Mouse (Mus musculus): ENCODE results near the gene Enthd1. TPM values are rescaled to one million over a fixed set of nuclear protein-coding genes. Genes with fewer than 3 reads are reported as not detected.
A peak's percentile ranks its signal among the peaks of the same experiment; 100 is the strongest.

Gene Enthd1
- total RNA-seq, 2 experiments from 2014 or later, result not detected

DNA sequence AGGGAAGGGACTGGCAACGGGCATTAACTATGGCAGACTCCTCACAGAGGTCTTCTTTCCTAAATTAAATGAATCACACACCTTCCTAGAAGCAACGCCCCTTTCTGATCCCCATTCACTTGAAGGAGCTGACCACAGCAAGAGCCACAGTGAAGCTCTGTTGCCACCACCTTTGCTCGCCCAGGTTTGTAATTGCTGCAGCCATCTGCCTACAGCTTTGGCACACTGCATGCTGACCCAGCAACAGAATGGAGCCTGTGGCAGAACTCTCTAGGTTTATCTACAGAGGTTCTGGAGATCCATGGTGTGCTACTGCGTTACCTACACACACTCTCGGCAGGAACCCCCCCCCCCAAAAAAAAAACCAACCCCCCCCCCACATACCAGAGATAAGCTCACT lies 74.8 kb downstream of the Enthd1 start:
- DNase-seq (ENCODE audit: low spot score in 2 of 2), result no peak

DNA sequence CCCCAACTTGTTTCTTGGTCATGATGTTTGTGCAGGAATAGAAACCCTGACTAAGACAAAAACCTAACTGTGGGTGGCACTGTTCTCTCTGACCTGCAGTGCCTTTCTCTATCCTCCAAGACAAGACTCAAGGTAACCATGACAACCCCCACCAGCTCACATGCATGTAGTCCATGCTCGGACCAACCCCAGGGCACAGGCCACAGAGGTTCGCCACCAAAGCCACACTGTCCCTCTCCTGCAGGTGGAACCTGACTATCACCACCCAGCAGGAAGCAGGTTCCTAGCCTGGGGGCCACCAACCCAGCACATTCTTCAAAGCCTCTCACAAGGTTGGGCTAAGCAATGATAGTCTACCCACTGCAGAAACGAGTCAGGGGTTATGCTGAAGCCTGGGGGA lies 76.3 kb downstream of the Enthd1 start:
- no peak for DNase-seq (ENCODE audit: low spot score in 2 of 2)

DNA sequence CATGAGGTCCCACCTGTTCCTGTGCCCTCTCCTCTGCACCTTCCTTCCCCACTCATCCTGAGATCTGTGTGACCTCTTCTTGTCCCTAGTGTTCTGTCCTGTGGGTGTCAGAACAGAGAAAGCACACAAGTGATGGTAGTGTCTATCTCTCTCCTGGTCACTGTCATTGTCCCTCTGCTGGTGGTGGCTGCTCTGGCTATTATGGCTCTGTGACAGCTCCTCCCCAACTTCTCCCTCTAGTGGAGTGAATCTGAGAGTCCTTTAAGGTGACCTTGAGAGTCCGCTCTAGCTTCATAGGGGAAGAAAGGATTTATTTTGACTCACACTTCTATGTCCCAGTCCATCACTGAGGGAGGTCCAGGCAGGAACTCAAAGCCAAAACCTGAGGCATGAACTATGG lies 79.4 kb downstream of the Enthd1 start:
- no peak for DNase-seq (ENCODE audit: low spot score in 2 of 2)

DNA sequence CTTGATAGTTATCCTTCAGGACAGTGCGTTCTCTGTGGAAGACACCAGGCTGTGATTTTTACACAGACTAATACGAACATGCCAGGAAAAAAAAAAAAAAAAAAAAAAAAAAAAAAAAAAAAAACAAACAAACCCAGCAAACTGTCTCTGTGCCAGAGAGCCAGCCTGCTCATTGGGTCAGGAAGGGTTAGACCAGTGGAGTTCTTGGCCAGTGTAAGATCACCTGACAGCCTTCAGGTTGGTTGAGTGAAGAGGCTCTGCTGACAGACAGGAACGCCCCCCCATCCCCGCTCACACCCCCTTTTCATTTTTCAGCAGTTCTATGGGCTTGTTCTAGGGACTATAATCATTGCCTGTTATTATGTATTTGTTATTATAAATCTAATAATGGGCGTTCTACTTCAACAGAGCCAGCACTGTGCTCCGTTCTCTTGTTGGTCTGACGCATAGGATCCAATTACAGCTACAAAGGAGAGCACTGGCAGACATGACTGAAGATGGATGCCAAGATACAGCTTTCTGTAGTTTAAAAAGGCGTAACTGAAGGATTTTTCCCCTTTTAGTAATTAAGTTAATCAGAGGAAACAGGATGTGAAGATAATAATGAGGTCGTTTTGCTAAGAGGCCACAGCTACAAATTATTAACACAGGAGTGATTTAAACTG lies 81.8 kb downstream of the Enthd1 start:
- DNase-seq (ENCODE audit: low spot score in 2 of 2), result no peak

DNA sequence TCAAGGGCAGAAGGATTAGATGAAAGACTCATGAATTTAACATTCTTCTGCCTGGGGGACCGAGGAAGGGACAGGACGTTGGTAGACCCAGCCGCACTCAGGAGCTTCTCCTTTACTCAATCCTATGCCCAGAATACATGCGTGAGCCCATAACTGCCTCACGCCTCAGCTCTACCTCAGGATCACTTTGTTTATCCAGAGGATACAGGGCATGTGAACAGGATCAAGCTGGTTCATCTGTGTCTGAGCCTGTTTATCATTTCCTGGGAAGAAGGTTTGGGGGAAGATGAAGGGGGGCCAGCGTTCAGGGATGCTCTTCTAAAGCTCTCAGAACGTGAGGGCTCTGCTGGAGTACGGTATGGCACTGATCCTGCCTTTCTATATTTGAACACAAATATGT lies 82.6 kb downstream of the Enthd1 start:
- DNase-seq (ENCODE audit: low spot score in 2 of 2), result no peak

DNA sequence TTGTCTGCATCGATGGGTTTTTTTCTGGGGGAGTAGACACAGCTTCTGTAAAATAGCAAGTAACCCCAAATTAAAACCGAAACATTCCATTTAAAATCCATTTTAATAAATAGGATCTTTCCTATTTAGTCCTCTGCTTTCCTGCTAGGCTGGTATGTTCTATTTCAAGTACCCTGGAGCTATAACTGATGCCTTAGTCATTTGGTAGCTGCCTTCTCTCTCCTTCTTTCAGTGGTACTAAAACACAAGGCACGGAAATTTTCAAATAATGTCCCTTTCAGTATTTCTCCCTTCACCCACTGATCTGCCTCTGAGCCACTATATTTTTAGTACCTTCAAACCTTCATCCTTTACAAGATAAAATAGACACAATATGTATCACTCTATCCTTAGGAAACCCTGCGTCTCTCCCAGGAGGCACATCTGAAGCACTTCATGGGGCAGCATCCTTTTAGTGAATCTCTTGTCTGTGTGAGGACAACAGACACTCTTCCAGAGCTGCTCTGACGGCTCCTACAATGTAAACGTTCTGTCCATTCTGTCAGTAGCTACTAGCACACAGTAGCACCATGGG lies 90.4 kb downstream of the Enthd1 start:
- DNase-seq (ENCODE audit: low spot score in 2 of 2), result no peak

DNA sequence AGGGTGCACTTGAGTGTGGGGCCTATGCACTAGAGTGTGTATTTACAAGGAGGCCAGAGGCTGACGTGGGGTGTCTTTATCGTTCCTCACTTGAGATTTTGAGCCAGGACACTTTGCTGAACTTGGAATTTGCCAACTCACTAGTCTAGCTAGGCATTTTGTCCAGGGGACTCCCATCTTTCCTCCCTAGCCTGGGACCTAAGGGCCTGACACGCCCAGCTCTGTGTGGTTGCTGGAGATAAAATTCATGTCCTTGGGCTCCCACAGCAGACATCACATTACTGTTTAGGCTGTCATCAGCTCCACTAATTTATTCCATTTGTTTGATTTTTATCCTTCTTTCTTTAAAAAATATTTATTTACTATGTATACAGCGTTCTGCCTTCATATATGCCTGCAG lies 97.1 kb downstream of the Enthd1 start:
- DNase-seq (ENCODE audit: low spot score in 2 of 2), result no peak

DNA sequence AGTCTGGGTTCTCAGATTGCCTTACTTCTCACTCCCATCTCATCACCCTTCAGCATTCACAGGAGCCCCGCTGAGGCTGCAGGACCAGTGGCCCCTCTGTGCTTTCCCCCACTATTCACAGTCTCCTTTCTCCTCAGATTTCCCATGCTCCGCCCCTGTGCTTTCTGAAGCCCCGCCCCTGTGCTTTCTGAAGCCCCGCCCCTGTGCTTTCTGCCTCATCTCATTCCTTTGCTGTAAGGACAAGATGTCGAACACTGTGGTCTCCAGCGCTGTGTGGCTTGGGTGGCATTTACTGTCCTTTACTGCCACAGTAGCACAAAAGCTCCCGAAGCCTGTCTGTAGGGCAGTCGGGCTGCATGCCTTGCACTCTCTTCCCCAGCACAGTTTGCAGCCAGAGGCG lies 102.8 kb downstream of the Enthd1 start:
- DNase-seq (ENCODE audit: low spot score in 2 of 2), result no peak

DNA sequence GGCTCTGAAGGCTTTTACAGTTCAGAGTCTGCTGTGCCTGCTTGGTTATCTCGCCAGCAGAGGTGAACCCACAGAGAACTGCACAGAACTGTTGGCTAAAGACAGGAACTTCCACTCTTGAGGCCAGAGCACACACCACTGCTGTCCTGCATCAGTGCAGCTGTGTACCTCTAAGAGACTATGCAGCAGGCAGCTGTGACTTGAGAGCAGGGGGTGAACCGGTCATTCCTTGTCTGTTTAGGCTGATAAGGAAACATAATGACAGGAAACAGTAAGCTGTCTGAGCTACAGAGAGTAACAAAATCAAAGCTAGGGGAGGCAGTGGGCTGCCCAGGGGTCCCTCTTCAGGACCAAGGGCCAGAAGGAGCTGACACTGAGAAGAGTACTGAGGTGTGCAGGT lies 103.5 kb downstream of the Enthd1 start:
- no peak for DNase-seq (ENCODE audit: low spot score in 2 of 2)

DNA sequence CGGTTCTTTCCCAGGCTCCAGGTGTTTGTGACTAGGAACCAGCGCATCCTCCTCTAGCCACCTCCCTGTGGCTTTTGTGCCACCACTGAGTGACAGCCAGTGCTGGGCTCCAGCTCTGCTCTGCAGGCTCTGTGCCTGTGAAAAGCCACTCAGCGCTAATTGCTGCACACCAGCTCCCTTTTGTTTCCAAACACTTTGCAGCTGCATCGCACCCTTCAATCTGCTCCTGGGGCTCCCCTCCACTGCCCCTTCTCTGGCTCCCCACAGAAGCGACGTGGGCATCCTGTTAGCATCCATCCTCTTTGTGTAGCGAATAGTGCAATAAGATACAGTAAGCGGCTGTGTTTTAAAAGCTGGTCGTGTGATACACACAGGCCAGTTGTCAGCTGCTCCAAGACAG lies 104.9 kb downstream of the Enthd1 start:
- DNase-seq (ENCODE audit: low spot score in 2 of 2), result peak; percentile 18 to 37

DNA sequence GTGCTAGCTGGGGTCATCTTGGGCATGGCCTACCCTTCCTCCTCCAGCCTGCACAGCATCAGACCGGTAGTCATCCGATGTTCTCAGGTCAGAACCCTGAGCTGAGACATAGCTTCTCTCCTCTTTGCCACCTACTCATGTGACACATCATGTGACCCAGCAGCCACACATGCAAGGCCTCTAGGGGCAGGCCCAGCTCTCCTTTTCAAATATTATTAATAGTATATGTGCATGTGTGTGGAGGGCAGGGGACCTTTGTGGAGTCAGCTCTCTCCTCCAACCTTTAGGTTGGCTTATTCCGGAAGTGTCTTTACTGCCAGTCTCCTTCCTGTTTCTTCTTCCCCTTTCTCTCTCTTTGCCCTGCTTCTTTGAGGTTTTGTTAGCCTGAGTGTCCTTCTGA lies 107.0 kb downstream of the Enthd1 start:
- no peak for DNase-seq (ENCODE audit: low spot score in 2 of 2)

DNA sequence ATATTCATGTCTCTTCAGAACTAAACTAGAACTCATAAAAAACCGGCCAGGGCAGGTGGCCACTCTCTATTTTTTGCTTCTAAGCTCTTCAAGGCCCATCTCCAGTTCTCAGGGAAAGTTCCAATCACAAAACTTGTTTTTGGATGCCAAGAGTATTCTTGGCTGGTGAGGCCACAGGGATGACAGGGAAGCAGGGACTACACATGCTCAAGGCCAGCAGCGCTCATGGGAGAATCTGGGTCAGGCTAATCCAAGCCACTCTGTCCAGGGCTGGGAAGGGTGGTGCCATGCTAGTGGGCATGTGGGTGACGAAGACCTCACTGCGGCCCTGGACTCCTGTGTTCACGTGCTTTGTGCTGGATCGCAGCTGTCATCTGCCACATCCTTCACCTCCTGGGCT lies 110.5 kb downstream of the Enthd1 start:
- no peak for DNase-seq (ENCODE audit: low spot score in 2 of 2)

DNA sequence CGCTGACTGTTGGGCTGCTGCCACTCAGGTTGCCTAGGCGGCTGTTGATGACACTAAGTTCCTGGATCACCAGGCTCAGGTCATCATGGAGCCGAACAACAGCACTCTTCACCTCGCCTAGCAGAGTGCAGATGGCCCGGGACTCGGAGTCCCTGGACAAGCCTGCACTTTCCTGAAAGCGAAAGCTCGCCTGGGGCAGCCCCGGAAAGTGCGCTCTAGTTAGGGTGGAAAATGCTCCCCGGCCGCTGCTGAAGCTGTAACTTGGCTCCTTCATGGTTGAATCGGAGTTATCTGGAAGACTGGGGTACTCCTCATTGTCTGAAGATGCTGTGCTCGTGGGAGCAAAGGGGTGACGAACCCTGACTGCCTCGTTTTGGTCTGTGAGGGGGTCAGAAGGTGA lies 112.5 kb downstream of the Enthd1 start:
- DNase-seq (ENCODE audit: low spot score in 2 of 2), result no peak

DNA sequence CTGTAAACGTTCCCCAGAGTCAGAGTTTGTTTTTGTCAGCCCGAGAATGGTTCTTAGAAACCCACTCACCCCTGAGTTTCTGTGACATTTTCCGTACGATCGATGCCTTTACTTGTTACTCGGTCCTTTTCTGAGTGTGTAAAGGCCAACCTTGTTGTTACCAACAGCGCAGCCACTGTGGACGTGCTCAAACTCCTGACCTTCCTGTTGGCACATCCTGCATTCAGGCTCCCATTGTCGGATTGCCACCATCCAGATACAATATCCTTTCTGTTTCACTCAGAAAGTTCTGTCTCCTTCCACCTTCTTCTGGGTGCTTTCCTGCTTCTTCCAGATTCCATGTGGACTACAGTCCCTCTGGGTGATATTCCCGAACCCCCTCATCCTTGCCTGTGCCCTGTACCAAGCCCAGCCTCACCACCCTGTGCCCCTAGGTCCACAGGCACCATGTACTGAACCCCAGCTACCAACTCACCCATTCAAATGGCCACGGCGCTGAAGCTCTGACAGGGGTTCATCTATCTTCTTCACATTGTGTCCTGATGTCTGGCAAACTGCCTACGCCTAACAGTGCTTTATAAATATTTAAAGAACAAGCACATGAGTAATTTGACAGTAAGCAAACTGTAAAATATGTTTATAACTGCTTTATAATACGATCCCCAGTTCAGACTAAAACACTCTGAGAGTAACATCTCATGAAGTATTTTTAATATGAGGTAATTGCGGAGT lies 118.8 kb downstream of the Enthd1 start:
- no peak for DNase-seq (ENCODE audit: low spot score in 2 of 2)

DNA sequence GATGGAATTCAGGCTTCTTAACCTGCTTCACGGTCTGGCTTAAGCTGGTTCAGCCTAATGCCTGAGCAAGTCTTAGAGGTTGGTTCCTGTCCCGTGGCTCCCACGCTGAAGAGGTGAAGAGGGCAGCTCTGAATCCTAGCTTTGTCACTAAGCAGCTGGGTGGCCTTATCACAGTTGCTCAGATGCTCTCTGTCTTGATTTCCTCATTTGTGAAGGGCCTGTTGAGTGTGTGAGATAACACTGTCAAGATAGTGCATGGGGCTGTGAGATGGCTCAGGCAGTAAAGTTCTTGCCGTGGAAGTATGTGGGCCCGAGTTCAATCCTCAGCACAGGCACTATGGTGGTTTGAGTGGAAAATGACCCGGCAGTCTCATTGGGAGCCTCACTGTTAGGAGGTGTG lies 124.8 kb downstream of the Enthd1 start:
- DNase-seq (ENCODE audit: low spot score in 2 of 2), result no peak

DNA sequence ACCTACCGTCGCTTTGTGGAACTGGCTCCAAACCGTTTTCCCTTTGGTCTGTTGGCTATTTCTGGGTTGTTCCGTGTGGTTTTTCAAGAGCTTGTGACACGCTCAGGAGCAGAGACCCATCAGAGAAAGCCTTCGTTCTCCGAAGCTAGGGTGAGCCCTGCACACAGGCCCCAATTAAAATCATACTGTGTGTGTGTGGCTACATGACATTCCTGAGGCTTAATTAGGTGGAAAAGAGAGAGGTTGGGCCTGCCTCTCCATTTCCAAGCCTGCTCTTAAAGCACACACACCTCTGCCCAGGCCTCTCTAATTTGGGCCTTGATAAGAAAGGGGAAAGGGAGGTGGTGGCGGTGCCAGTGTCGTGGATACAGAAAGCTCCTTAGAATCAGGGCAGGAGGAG lies 126.5 kb downstream of the Enthd1 start:
- DNase-seq (ENCODE audit: low spot score in 2 of 2), result no peak

DNA sequence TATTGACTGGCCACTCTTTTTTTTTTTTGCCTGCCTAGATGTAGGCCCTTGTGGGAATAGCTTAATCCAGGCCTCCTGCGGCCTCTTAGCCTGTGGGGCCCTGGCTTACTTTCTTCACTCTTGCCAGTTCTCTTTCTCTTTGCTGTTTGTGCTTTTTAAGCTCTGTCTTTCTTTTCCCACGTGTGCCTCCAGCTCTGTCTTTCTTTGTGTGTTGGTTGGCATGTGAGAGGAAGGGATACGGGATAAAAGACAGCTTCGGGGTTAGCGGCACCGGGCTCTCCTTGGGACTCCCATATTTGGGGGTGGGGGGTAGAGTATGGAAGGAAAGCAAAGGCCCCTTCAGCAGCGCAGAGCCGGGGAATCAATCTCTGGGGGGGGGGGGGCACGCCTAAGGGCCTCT lies 127.0 kb downstream of the Enthd1 start:
- DNase-seq (ENCODE audit: low spot score in 2 of 2), result no peak

DNA sequence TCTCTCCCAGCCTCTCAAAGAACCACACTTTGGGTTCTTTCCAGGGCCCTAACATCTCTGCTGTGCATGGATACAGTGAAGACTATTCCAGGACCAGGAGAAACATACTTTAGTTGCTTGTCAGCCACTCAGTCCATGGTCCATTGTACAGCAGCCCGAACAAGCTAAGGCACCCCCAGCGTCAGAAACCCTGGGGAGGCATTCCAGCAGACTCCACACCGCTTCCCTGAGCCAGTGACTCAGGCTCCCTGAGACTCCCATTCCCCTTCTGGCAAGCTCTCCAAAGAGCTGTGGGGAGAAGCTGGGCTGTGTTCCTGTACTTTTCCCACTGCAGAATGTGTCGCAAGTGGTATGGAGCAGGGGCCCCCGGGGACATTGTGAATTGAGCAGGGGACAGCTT lies 128.0 kb downstream of the Enthd1 start:
- DNase-seq (ENCODE audit: low spot score in 2 of 2), result no peak

DNA sequence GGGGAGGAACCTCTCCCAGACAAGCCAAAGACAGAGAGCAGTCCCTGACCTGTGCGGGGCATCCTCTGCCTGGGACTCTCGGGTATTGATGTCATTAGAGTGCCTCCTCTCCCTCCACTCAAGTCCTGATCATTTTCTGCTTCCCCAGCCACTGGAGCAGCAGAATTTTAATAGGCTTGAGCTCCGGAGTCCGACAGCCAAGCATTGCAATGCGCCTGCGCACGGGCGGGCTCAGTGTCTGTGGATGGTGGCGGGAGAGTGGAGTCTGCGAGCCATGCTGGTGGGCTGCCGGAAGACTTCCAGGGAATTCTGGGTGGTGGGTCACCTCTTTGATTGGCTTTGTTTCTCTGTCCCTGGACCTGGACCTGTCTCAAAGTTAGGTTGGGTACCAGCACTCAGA lies 134.6 kb downstream of the Enthd1 start:
- DNase-seq (ENCODE audit: low spot score in 2 of 2), result no peak

DNA sequence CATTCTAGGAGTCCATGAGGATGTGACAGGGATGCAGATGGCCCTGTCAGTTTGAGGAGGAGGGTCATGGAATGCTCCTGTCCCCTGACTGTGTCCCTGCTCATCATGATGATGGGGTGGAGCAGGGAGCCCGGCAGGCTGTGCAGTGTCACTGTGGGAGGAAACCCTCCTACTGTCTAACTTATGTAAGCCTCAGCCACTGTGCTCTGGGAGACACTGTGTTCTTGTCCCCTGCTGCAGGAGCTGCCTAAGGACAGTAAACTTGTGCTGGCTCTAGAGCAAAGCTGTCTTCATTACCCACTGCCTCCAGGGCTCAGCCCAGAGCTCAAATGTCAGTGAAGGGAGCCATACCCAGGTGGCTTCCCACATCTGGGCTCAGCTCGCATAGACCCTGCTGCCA lies 146.8 kb downstream of the Enthd1 start:
- DNase-seq (ENCODE audit: low spot score in 2 of 2), result no peak

DNA sequence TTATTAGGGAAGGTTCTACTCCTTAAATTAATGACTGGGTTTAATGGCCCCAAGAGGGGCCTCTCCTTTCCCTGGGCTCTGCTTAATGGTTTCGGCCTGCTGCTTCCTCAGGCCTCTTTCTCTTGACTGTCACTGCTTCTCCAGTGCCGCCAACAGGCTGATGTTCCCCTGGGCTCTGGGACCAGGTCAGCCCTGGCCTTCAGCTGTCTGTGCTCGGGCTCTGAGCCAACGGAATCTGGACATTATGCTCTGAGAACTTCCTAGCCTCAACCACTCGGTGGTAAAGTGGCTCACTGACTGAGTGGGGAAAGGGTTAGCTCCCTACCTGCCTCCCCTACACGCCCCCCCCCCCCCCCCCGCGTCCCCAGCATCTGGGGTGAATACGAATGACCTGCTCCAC lies 147.9 kb downstream of the Enthd1 start:
- no peak for DNase-seq (ENCODE audit: low spot score in 2 of 2)

DNA sequence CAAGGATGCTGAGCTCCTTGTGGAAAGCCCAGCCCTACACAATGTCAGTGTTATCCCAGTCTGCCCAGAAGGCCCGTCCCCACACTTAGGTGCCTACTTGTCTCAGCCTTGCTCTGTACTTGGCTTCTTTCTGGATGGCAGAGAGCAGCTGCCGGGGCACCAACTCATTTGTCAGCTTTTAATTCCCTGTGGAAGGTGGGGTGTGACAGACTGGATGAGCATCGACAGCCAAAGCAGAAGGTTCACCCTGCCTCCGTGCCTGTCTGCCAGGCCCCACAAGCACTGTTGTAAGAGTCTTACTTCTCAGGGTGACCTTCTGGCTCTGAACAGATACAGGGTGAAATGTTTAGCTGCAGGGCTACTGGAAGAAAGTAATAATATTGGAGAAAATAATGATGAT lies 149.8 kb downstream of the Enthd1 start:
- DNase-seq (ENCODE audit: low spot score in 2 of 2), result no peak

Measured in layer of hippocampus, postnatal 14 days (tissue).